Mouse (Mus musculus): ENCODE measurements around the gene Prdm10.

Gene Prdm10

DNA sequence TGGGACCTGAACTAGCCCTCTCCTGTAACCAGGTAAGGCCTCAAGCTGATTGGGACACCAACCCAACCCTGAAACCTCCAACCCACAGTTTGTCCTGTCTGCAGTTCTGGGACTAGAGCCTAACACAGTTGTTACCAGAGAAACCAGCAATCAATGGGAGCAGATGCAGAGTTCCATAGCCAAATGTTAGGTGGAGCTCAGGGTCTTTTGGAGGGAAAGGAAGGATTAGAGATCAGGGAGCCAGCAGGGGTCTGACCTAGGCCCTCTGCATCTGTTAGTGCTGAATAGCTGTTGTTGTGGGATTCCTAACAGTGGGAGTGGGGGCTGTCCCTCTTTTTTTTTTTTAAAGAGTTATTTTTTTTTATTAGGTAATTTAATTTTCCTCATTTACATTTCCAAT lies 96.3 kb downstream of the Prdm10 start:
- no peak for DNase-seq

DNA sequence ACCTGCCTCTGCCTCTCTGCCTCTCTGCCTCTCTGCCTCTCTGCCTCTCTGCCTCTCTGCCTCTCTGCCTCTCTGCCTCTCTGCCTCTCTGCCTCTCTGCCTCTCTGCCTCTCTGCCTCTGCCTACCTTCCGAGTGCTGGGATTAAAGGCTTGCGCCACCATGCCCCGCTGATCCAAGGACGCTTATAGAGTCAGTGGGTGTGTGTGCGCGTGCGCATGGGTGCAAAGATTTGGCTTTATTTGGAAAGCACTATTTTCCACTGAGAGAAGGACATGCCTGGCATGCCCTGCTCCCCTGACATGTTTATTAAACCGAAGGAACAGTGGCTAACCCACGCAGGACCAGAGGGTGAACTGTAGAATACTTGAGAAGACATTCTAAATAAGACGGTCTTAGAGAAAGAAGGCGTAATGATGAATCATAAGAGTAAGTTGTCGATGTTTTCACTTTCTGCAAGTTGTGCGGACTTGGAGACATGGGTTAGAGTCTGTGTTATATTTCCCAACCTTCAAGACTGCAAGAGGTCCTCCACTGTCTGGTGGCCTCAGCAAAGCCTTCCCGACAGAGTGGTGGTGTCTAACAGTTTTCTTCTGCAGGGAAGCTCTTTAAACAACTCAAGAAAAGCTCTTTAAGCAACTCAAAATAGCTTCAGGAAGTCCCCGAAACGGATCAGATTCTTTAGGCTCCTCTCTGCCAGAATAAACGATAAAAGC lies 104.6 kb downstream of the Prdm10 start:
- no peak for DNase-seq

DNA sequence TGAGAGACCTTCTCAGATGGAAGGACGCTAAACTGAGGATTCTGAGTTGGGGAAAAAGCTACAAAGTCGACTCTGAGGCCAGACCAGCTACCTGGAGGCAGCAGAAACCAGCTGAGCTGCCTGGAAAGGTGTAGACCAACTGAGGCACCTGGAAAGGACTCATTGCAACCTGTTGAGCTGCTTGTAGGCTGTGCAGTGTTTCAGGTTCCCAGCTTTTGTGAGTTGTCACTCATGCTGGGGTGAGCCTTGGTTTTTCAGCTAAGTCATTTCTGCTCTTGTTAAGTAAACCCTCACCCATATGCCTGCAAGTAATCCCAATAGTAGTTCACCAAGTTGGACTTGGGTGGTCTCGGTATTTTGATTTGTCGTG lies 105.1 kb downstream of the Prdm10 start:
- DNase-seq: no peak

DNA sequence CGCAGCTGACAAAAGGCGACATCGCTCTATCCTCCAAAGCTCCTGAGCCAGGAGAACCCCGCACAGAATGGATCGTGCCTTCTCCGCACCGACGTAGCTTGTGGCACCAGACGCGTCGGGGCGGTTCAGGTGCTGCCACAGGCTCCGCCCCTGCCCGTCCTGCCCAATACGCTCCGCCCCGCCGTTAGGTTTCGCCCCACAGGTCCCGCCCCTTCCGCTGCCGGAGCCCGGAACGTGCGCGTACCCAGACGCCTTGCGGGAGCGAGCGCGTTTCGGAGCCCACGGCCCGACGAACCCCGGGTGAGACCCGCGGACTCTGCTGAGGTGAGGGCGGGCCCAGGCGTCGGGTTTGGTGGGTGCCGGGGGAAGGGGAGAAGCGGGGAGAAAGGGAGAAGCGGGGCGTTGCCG lies 105.6 kb downstream of the Prdm10 start, which contains the start of gene Nfrkb:
Nfrkb (plus strand) TSS at position 246 of the 408 bp plus-strand sequence.
- peak; percentile 99 for DNase-seq

GRCm38 (mm10) chr9:31386368-31387180 lies 106.2 kb downstream of the Prdm10 start:
- DNase-seq: no peak

DNA sequence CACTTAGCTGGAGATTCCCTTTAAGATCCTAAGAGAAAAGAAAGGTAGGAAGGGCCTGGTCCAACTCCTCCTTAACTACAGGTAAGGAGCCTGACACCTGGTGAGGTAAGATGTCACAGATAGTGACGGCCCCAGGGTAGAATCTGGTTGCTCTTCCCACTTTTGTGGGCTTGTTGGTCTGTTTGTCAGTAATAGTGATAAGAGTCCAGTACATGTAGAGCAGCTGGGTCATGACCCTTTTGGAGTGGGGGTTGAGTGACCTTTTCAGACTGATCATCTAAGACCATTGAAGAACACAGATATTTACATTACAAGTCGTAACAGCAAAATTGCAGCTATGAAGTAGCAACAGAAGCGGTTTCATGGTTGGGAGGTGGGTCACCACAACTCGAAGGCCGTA lies 106.9 kb downstream of the Prdm10 start:
- DNase-seq: no peak

- peak; percentile 74 for DNase-seq
Observed at GRCm38 (mm10) chr9:31400441-31400840, 120.1 kb downstream of the Prdm10 start.

DNA sequence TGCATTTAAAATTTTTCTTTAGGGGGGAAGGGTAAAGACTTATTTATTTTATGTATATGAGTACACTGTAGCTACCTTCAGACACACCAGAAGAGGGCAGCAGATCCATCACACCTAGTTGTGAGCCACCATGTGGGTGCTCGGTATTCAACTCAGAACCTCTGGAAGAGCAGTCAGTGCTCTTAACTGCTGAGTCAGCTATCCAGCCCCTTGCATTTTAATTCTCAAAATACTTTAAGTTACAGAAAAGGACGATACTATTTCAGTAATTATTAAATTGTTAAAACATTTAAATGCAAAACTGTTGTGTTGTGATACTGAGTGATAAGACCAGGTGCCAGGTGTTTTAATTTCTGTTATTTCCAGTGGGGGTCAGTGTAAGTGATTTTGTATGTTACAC lies 124.0 kb downstream of the Prdm10 start:
- DNase-seq: no peak

DNA sequence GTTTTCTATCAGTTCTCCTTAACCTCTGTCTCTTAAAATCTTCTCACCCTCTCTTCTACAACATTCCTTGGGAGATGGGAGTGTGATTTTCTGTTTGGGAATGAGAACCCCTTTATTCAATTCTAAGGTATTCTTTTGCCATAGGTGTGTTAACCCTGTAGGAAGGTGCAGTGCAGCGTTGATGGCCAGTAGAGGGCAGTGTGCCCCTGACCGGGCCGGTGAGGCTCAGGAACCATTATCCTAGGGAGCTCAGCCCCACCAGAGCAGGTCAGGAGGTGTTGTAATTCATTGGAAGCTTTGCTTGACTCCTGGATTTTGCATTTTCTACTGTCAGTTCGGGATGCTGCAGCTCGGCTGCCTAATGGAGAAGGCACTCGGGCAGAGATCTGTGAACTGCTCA lies 124.9 kb downstream of the Prdm10 start:
- DNase-seq: peak; percentile 43

GRCm38 (mm10) chr9:31412165-31412564 lies 131.8 kb downstream of the Prdm10 start:
- DNase-seq: no peak

DNA sequence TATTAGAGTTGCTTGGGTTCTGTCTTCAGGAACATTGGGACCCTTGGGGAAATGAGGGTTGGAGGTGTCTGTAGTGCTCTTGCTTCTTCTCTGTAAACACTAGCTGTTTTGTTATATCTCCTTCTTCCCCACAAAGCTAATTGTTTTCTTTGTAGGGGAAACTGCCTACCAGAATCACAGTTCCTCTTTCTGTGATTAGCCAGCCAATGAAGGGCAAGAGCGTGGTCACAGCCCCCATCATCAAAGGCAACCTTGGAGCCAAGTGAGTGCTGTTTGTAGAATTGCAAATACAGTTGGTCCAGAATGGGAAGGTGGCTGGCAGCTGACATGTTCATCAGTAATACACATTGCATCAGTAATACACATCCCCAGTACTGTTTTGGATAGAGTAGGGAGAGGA lies 138.5 kb downstream of the Prdm10 start:
- no peak for DNase-seq

- no peak for DNase-seq
Observed at GRCm38 (mm10) chr9:31422143-31422542, 141.8 kb downstream of the Prdm10 start.

- DNase-seq: no peak
Observed at GRCm38 (mm10) chr9:31428971-31429370, 148.6 kb downstream of the Prdm10 start.

- no peak for DNase-seq
Observed at GRCm38 (mm10) chr9:31430011-31430410, 149.7 kb downstream of the Prdm10 start.
